Mouse (Mus musculus) midbrain, embryonic 15.5 days (tissue): ENCODE measurements around the gene Ssx9. TPM values are rescaled to one million over a fixed set of nuclear protein-coding genes. Genes with fewer than 3 reads are reported as not detected.
"Not testable (repeated sequence)": the region's sequence is repeated elsewhere in the genome, so short reads cannot be mapped to it uniquely, and the experiment has no call there.

ENCODE experiments used
- ATAC-seq: fragments of 200-750 bp; cut with Nextera tagmentation; replicated peaks from 2 replicates; pipeline ENCODE4 v1.8.0; 2017; ENCODE audit warnings: moderate TSS enrichment
- H3K27ac ChIP-seq: fragments of 300-500 bp; sonication (generic); 2 replicates; pipeline ENCODE4 v1.5.1; 2015; ENCODE audit warnings: mild to moderate bottlenecking, inconsistent platforms
- H3K27me3 ChIP-seq: fragments of 300-500 bp; sonication (generic); replicated peaks from 2 replicates; pipeline ENCODE4 v1.6.1; 2015; ENCODE audit warnings: inconsistent platforms
- H3K36me3 ChIP-seq: fragments of 300-500 bp; sonication (generic); replicated peaks from 2 replicates; pipeline ENCODE4 v1.6.1; 2015; ENCODE audit warnings: inconsistent platforms
- H3K4me1 ChIP-seq: fragments of 300-500 bp; sonication (generic); 2 replicates; pipeline ENCODE4 v1.6.1; 2015; ENCODE audit warnings: inconsistent platforms
- H3K4me2 ChIP-seq: fragments of 300-500 bp; sonication (generic); 2 replicates; pipeline ENCODE4 v1.6.1; 2015; ENCODE audit warnings: inconsistent platforms, mild to moderate bottlenecking, moderate library complexity
- H3K4me3 ChIP-seq: fragments of 300-500 bp; sonication (generic); 2 replicates; pipeline ENCODE4 v1.5.1; 2015; ENCODE audit warnings: mild to moderate bottlenecking, inconsistent platforms
- H3K9ac ChIP-seq: fragments of 300-500 bp; sonication (generic); 2 replicates; pipeline ENCODE4 v1.6.1; 2015; ENCODE audit warnings: mild to moderate bottlenecking, inconsistent platforms
- H3K9me3 ChIP-seq: fragments of 300-500 bp; sonication (generic); 2 replicates; pipeline ENCODE4 v1.6.1; 2016; ENCODE audit warnings: inconsistent platforms
- WGBS: fragments of 180-500 bp; shearing (Covaris S2); methylation state at CpG from one replicate; pipeline ENCODE4 v1.1.7; 2015; ENCODE audit warnings: mixed read lengths; 5-methylcytosine and 5-hydroxymethylcytosine counted together
- polyA plus RNA-seq: library from polyadenylated mRNA; unstranded; fragments of >200 nt; fragmentation: Nextera tagmentation; extraction: Ambion mirVana; gene quantifications from 2 replicates; pipeline ENCODE4 v1.2.1, GENCODE M21; 2015

Ssx9 gene
- not detected in 2 replicates for polyA plus RNA-seq

DNA sequence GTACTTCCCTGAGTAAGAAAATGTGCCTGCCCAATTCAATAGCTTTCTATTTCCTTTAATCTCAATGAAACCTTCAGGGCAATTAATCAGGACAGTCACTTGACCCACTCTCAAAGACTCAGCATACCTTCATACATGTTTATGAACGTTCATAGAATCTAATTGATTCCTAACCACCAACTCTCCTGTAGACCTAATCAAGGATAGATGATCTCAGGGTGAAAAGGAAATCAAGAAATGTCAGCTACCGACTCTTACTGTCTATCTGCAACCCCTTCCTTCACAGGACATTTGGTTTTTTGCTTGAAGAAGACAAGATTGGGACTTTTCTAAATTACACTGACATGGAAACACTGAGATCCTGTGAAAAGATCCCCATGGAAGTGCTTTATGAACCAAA, at the start of gene Ssx9:
Gene Ssx9, plus strand, starts transcription at position 301 of the 400 bp plus-strand sequence.
- not testable (repeated sequence) for H3K27ac ChIP-seq, H3K4me3 ChIP-seq, H3K9me3 ChIP-seq, ATAC-seq, H3K27me3 ChIP-seq, H3K36me3 ChIP-seq, H3K9ac ChIP-seq, H3K4me1 ChIP-seq, H3K4me2 ChIP-seq
- WGBS: 62% methylated on average over 2 of the region's 2 CpGs

DNA sequence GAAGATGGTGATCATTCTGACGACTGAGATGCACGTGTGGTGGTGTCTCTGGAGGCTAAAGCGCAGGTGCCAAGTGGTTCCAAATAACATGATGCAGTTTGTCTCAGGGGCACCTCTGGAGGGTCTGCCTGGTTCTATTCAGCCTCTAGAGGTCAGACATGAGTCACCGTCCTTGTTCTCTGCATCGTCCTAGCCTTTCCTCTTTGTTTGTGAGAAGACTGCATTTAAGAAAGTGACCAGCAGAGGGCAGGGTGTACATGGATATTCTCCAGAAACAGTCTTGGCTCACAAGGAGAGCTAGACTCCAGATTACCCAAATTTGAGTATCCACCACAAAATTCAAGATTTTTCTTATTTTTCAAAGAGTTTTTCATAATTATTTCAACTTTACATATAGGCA, 15.3 kb upstream of the Ssx9 start:
- H3K9me3 ChIP-seq: peaks cover 3% of the 10 kb centered on the region
- H3K4me3 ChIP-seq: no peak overlapping the region
- WGBS: 47% methylated on average over 5 of the region's 5 CpGs
- no peak overlapping the region for H3K4me2 ChIP-seq
- no peaks in the 10 kb centered on the region for H3K4me1 ChIP-seq
- no peak for ATAC-seq
- no peaks in the 10 kb centered on the region for H3K36me3 ChIP-seq
- H3K27ac ChIP-seq: no peak overlapping the region
- H3K27me3 ChIP-seq: no peaks in the 10 kb centered on the region
- H3K9ac ChIP-seq: no peak overlapping the region

DNA sequence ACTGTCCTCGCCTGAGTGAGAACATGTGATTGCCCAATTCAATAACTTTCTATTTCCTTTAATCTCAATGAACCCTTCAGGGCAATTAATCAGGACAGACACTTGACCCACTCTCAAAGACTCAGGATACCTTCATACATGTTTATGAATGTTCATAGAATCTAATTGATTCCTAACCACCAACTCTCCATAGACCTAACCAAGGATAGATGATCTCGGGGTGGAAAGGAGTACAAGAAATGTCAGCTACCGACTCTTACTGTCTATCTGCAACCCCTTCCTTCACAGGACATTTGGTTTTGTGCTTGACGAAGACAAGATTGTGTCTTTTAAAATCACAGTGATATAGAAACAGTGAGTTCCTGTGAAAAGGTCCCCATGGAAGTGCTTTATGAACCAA, 55.2 kb downstream of the Ssx9 start, which contains the start of gene Ssxb5:
Gene Ssxb5, plus strand, starts transcription at position 301 of the 400 bp plus-strand sequence.
- H3K9me3 ChIP-seq, H3K9ac ChIP-seq, H3K4me2 ChIP-seq, H3K4me3 ChIP-seq, H3K36me3 ChIP-seq, H3K27me3 ChIP-seq, ATAC-seq, H3K4me1 ChIP-seq, H3K27ac ChIP-seq: not testable (repeated sequence)
- 80% methylated on average over 4 of the region's 4 CpGs for WGBS

Other genes with a start within 250 kb of the Ssx9 start
- gene Gm14459, start 223.5 kb upstream of the Ssx9 start, polyA plus RNA-seq: not detected in 2 replicates
- not detected in 2 replicates for gene Ssxb6, start 200.2 kb upstream of the Ssx9 start, polyA plus RNA-seq
- not detected in 2 replicates for gene Ssxb3, start 156.6 kb upstream of the Ssx9 start, polyA plus RNA-seq
- not detected in 2 replicates for gene Ssxb8, start 57.6 kb upstream of the Ssx9 start, polyA plus RNA-seq
- not detected in 2 replicates for gene Ssxb5, start 55.3 kb downstream of the Ssx9 start, polyA plus RNA-seq
- not detected in 2 replicates for gene Gm6592, start 95.6 kb downstream of the Ssx9 start, polyA plus RNA-seq
- gene Gm5751, start 125.8 kb downstream of the Ssx9 start, polyA plus RNA-seq: not detected in 2 replicates
- 27.7 and 28.5 TPM in 2 replicates for gene B630019K06Rik, start 143.9 kb downstream of the Ssx9 start, polyA plus RNA-seq
- not detected in 2 replicates for gene Fthl17b, start 214.5 kb downstream of the Ssx9 start, polyA plus RNA-seq
- gene Fthl17c, start 228.1 kb downstream of the Ssx9 start, polyA plus RNA-seq: not detected in 2 replicates
- not detected in 2 replicates for gene Fthl17d, start 238.3 kb downstream of the Ssx9 start, polyA plus RNA-seq